10 mouse cellular contexts compared by ENCODE assay signal in genomic region chr15:64446411-64447072, GRCm38 (mm10).
DNase-seq lines count a peak whose midpoint lies in the region; ATAC-seq and TF ChIP-seq lines count a peak whose summit lies in the region.
"Had no signal": no experiment of that assay in that cellular context is flagged by ENCODE, and none has a peak within 500 bp of the region (broad histone marks: within the 10 kb centered on the region; RNA-seq: fewer than 3 reads in every experiment).

No protein-coding gene starts in this region.

- dilution Hi-C loops in CH12.LX (cut with MboI; ENCODE audit: extremely low pct_ligation_motif_present, extremely low pct_unique_long_range_greater_than_20kb, low sequenced_read_pairs) = no loop called here

- no peak overlapping the region for H3K4me2 ChIP-seq in hindbrain, embryonic 13.5 days
- H3K4me2 ChIP-seq in CH12.LX (ENCODE audit: insufficient read depth, low read depth, poor library complexity, severe bottlenecking) = no peak overlapping the region
- H3K4me2 ChIP-seq in myocyte (ENCODE audit: low read depth) = no peak overlapping the region

- in situ Hi-C loops in CH12.LX (cut with MboI; ENCODE audit: low pct_ligation_motif_present, low pct_unique_long_range_greater_than_20kb, low sequenced_read_pairs) = no loop called here

- TF ChIP-seq EP300 in CH12.LX (IDR thresholded peaks at IDR 0.05; ENCODE audit: low read length) = no peak

- H3K9me3 ChIP-seq in hindbrain, embryonic 13.5 days = no peaks in the 10 kb centered on the region
- no peaks in the 10 kb centered on the region for H3K9me3 ChIP-seq in hindbrain, embryonic 10.5 days
- H3K9me3 ChIP-seq in CH12.LX (replicated peaks; ENCODE audit: low read length) = no peaks in the 10 kb centered on the region

- H3K4me1 ChIP-seq in hindbrain, embryonic 13.5 days (replicated peaks) = 0 out of 2 replicates have a peak, but pooled peaks cover 3% of the 10 kb centered on the region
- no peaks in the 10 kb centered on the region for H3K4me1 ChIP-seq in hindbrain, embryonic 10.5 days (replicated peaks)
- peaks cover 2 to 18% of the 10 kb centered on the region in 2 experiments; a peak in 3 of 4 replicates for H3K4me1 ChIP-seq in CH12.LX (ENCODE audit: control insufficient read depth in 1 of 2, insufficient read depth in 2 of 2)

- H3K79me2 ChIP-seq in CH12.LX (replicated peaks; ENCODE audit: control insufficient read depth, extremely low read depth, insufficient read depth, poor library complexity, severe bottlenecking) = no peaks in the 10 kb centered on the region
- H3K79me2 ChIP-seq in myocyte (ENCODE audit: control insufficient read depth, insufficient read depth) = no peaks in the 10 kb centered on the region

- TF ChIP-seq POLR2A in CH12.LX (IDR thresholded peaks at IDR 0.05; ENCODE audit: low read depth, low read length) (no peak), myocyte (IDR thresholded peaks at IDR 0.05; ENCODE audit: insufficient read length, low read depth) (no peak)

- DNase-seq in hindbrain, embryonic 10.5 days (ENCODE audit: low spot score) = no peak
- DNase-seq in CH12.LX (ENCODE audit: extremely low read depth) = no peak
- peak; percentile 33 to 57 for DNase-seq in frontal cortex, adult 2 months (ENCODE audit: extremely low spot score in 1 of 2, low spot score in 1 of 2)
- DNase-seq in lung, postnatal 36 days = no peak
- no peak for DNase-seq in thymus, adult 18-20 months
- DNase-seq: adrenal gland, postnatal 36 days; heart, adult 2 months had no signal

- H3ac ChIP-seq in myocyte (ENCODE audit: control insufficient read depth, insufficient read length) = no peak overlapping the region

- no peak overlapping the region for H3K9ac ChIP-seq in hindbrain, embryonic 13.5 days
- no peak overlapping the region for H3K9ac ChIP-seq in CH12.LX (ENCODE audit: insufficient read depth, low read depth)

- no peaks in the 10 kb centered on the region for H3K36me3 ChIP-seq in hindbrain, embryonic 13.5 days
- H3K36me3 ChIP-seq in hindbrain, embryonic 10.5 days = no peaks in the 10 kb centered on the region
- H3K36me3 ChIP-seq in CH12.LX (replicated peaks in 1 of 2; ENCODE audit: control insufficient read depth in 1 of 2, insufficient read depth in 1 of 2, low read length in 1 of 2) (no peaks in the 10 kb centered on the region), myocyte (ENCODE audit: control insufficient read depth, insufficient read depth) (no peaks in the 10 kb centered on the region)

- no peak for TF ChIP-seq RAD21 in CH12.LX (IDR thresholded peaks at IDR 0.05; ENCODE audit: low read depth, low read length)

- TF ChIP-seq CTCF in CH12.LX (conservative IDR thresholded peaks at IDR 0.05 in 1 of 2, IDR thresholded peaks at IDR 0.05 in 1 of 2; ENCODE audit: low read depth in 2 of 2, low read length in 2 of 2) = no peak

- no peaks in the 10 kb centered on the region for H3K27me3 ChIP-seq in hindbrain, embryonic 13.5 days
- no peaks in the 10 kb centered on the region for H3K27me3 ChIP-seq in hindbrain, embryonic 10.5 days (ENCODE audit: insufficient read depth, poor library complexity, severe bottlenecking)
- H3K27me3 ChIP-seq in CH12.LX (replicated peaks) = no peaks in the 10 kb centered on the region
- no peaks in the 10 kb centered on the region for H3K27me3 ChIP-seq in myocyte (ENCODE audit: control insufficient read depth, insufficient read depth, insufficient read length)

- ATAC-seq in hindbrain, embryonic 13.5 days (ENCODE audit: low FRiP score) = peak; percentile 79
- ATAC-seq in erythroid progenitor cell, adult 5-6 weeks (replicated peaks; ENCODE audit: low FRiP score, poor library complexity, severe bottlenecking) = no peak

- H3K27ac ChIP-seq in hindbrain, embryonic 13.5 days = no peak overlapping the region
- H3K27ac ChIP-seq in hindbrain, embryonic 10.5 days = no peak overlapping the region
- H3K27ac ChIP-seq in CH12.LX (ENCODE audit: insufficient read depth, low read depth) = no peak overlapping the region
- H3K27ac ChIP-seq: heart, adult 2 months had no signal

- WGBS in hindbrain, embryonic 13.5 days = 66% methylated on average over 9 of the region's 9 CpGs
- WGBS in hindbrain, embryonic 10.5 days = 73% methylated on average over 9 of the region's 9 CpGs

- H3K4me3 ChIP-seq in hindbrain, embryonic 13.5 days = no peak overlapping the region
- H3K4me3 ChIP-seq in hindbrain, embryonic 10.5 days = no peak overlapping the region
- no peak overlapping the region for H3K4me3 ChIP-seq in CH12.LX (replicated peaks in 1 of 3; ENCODE audit: low read depth in 2 of 3, low read length in 2 of 3, poor library complexity in 1 of 3)
- H3K4me3 ChIP-seq in myocyte = no peak overlapping the region
- H3K4me3 ChIP-seq: heart, adult 2 months had no signal

TF ChIP-seq in CH12.LX, 34 proteins besides CTCF, POLR2A, EP300 and RAD21:
- TF ChIP-seq MAFK (IDR thresholded peaks at IDR 0.05; ENCODE audit: insufficient replicate concordance, low read length) = 0 out of 2 replicates have a peak, but pooled peaks have one; percentile 22
- no peak for TF ChIP-seq E2F4 (IDR thresholded peaks at IDR 0.05; ENCODE audit: insufficient replicate concordance, low read depth, low read length)

TF ChIP-seq in myocyte, 11 proteins besides CTCF, POLR2A, EP300 and RAD21:
- TF ChIP-seq MYOG (IDR thresholded peaks at IDR 0.05; ENCODE audit: control insufficient read depth in 1 of 3, insufficient read depth in 1 of 3, insufficient read length in 2 of 3, low read depth in 2 of 3) (peak in 2 of 3 experiments; percentile 81 to 83), MYOD1 (IDR thresholded peaks at IDR 0.05; ENCODE audit: control insufficient read depth in 1 of 3, insufficient read length in 2 of 3, low read depth in 2 of 3) (peak in 2 of 3 experiments; percentile 75 to 85), USF1 (IDR thresholded peaks at IDR 0.05; ENCODE audit: low read depth) (no peak), MAX (IDR thresholded peaks at IDR 0.05; ENCODE audit: low read depth) (no peak)

Comparison
In these comparisons a context has a peak if more than half of its experiments do, and no peak if none do; other contexts are left out.
1. DNase-seq: peak in frontal cortex, adult 2 months (2 of 2); none in hindbrain, embryonic 10.5 days (single experiment), CH12.LX (single experiment), lung, postnatal 36 days (single experiment) and thymus, adult 18-20 months (0 of 2).